Mouse (Mus musculus) thymus, adult 18-20 months (tissue): ENCODE data around the gene Plekha5.
A peak's percentile ranks its signal among the peaks of the same experiment; 100 is the strongest.
"Not testable (repeated sequence)": the region's sequence is repeated elsewhere in the genome, so short reads cannot be mapped to it uniquely, and the experiment has no call there.

Experiments
- DNase-seq, 2 experiments: peaks; one replicate each; pipeline ENCODE4 v3.0.0; 2022; ENCODE audit warnings: mixed read lengths in 2 of 2

Plekha5 gene

DNA sequence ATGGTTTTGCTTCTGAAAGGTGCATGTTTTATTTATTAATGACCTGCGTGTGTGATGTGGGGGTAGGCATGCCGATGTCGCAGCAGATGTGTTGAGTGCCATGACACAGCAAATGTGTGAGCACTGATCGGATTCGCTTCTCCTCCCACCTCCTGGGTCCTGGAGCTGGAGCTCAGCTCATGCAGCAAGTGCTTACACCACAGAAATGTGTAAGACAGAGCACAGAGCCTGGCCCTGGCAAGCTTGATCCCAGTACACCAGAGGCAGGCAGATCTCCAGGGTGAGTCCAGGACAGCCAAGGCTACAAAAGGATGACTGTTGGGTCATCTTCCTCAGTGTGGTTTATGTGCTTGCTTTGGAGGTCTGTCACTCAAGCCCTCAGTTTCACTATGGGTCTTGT is 109.8 kb downstream of the Plekha5 start:
- no peak for DNase-seq

DNA sequence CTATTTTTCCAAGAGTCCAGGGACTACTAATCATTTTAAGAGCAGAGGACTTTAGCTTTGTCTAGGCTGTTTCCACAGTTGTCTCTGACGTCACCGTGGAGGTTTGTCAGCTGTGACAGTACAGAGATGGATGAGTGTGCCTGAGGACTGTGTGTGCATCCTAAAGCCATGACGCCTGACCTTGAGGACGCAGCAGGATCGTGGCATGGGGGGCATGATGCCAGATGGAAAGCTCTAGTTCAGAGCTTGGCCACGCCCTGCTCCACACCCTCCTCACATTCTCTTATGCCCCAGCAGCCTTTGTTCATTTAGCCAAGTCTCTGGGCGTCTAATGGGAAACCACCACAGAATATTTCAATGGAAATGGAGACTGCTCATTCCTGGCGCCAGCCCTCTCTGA is 111.7 kb downstream of the Plekha5 start:
- no peak for DNase-seq

DNA sequence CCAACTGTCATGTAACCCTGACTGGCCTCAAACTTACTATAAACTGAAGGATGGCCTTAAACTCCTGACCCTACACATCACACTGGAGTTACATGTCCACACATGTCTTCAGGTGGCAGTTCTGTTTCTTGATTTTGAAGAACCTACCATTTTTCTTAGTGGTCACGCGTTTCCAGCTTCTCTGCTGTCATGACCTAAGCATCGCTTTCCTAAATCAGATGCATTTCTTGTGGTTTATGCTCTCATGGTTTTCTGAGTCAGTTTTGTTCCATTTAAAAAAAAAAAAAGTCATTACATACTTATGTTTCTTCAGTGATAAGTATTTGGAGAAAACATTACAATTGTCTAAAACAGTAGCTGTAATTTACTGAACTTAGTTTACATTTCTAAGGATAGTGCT is 118.1 kb downstream of the Plekha5 start:
- DNase-seq = no peak

DNA sequence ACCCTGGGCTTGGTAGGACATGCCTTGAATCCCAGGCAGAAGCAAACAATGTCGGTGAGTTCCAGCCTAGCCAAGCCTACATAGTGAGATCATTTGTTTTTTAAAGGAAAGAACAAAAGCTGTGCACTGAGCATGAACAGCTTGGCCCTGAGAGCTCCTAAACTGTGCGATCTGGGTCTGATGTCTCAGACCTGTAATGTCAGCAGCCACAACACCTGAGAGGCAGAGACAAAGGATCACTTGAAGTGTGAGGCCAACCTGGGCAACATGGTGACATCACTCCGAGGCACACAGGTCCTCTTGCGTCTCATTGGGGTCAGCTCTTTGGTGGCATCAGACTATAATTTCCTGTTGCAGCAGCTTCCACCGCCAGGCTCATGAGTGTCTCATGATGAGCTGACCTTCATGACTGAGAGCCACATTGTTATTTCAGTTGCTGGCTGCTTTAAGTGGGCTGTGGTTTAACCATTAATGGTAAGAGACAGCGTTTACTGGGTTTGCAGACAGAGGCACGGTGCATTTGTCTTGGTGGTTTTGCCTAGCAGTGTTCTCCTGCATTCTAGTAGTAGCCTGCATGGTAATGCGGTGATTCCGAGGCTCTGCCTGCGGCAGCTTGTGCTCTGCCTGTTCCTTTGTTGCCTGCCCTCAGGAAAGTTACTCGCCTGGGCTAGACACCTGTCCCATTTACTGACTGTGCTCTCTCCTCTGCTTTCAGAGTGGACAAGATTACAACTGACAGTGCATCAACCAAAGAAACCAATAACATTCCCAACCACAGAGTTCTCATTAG is 119.3 kb downstream of the Plekha5 start:
- no peak for DNase-seq

DNA sequence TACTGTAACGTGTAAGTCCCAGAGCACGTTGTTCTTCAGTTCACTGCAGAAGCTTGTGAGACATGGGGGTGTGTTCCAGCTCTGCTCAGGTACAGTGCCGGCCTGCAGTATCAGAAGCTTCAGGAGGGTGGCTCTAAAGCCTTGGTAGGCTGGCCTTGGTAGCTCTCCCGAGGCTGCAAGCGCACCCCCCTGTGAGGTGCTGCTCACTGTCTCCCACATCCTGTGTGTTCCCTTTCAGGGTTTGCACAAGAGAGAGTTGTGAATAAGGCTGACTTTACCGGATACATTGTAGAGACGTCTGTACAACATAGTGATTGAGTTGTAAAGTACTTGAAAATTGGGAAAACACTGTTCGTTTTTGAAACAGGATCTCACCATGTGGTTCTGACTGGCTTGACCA is 122.2 kb downstream of the Plekha5 start:
- DNase-seq = peak in 1 of 2 experiments; percentile 21

DNA sequence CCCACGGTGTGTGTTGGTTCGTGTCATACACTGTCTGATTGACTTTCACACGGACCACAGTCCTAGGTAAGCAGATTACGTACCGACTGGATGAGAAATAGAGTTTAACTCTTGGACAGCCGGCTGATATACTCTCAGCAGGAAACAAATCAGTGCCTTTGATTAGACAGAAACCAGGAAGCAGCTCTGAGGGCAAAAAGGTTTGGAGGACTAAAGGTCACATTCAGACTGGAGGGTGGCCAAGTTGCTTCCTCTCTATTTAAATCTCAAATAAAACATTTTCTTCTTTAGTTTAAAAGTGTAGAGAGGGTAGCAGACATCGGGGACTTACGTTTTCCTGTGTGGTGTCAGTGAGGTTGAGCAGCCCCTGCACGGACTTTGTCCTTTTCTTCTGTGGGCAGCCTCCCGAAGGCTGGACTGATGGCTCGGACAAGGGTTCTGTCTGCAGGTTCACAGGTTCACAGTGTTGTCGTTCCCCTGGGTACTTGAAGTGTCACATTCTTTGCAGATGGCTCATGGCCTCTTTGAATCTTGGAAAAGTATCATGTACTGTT is 122.9 kb downstream of the Plekha5 start:
- no peak for DNase-seq

DNA sequence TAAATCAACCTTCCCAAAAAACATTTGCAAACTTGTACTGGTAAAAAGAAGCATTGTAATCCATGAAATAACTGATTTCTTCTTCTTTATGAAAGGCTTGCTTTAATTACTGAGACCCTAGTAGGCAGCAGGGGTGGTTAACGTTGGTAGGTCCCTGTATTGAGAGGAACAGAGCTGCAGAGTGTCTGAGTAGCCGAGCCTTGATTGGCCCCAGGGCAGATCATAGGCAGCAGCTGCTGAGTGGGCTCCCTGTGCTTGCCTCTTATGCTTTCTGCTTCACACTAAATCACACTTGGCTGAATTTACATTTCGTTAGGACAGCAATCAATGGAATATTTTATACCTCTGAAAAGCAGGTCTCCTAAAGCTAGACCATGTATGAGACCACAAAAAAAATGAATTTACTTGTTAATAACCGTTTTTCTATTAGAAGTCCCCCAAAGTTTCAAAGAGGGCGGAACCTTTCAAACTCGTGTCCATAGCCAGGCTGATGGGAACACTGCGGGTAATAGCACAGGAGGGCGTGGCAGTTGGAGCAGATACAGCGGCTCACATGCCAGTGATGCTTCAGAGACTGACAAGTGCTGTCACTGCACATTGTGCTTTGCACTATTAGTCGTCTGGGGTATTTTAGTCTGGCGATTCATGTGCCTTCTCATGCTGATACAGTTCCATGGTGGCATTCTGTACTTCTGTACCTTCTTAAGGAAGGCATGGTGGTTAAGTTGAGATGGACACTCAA is 123.5 kb downstream of the Plekha5 start:
- no peak for DNase-seq

DNA sequence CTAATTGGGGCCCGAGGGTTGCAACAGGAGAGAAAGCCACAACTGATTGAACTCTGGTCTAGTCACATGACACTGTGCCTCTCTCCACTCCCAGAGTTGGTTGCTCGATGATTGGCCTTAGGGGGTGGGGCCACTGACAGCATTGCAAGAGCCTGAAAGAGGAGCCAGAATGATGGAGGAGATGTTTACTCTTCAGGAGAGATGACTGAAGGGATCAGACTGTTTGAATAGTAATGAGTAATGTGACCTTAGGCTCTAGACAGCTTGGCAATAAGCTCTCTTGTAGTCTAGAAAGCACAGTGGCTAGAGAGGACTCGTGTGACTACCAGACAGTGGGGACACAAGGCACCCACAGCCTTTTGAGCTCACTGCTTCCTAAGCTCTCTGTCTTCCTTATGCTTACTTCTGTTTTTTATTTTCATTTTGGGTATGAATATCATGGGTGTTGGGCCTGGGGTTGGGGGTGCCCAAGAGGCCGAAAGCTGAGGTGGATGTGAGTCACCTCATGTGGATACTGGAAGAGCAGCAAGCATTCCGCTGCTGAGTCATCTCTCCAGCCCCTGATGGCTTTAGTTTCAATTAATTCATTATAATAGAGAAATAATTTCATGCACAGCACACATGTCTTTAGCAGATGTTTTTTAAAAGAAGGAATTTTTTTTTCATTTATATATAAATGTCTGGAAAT is 124.4 kb downstream of the Plekha5 start:
- DNase-seq = no peak

DNA sequence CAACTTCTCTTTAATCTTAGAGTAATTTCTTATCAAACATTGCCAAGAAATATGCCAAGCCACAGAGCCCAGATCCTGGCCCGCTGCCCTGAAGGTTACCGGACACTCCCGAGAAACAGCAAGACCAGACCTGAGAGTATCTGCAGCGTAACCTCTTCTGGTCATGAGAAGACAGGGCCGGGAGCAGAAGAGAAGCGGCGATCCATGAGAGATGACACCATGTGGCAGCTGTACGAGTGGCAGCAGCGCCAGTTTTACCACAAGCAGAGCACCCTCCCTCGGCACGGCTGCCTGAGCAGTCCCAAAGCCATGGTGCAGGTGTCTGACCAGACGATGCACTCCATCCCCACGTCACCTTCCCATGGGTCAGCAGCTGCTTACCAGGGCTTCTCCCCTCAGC is 126.9 kb downstream of the Plekha5 start:
- DNase-seq = no peak

DNA sequence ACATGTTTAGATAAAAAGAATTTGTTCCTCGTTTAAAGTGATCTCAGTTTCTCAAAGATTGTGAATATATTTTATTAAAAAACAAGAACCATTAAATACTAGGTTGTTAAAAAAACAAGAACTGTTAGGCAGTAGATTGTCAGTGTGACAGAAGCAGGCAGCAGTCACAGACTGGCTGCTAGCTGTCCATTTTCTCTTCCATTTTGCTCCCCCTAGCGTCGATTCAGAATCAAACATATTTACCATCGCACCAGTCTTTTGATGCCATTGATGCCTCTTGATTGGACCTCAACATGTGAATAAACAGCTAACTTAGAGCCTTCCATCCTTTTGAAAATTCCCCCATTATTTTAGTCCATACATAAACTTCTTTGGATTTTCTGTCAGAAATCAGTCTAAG is 130.4 kb downstream of the Plekha5 start:
- no peak for DNase-seq

DNA sequence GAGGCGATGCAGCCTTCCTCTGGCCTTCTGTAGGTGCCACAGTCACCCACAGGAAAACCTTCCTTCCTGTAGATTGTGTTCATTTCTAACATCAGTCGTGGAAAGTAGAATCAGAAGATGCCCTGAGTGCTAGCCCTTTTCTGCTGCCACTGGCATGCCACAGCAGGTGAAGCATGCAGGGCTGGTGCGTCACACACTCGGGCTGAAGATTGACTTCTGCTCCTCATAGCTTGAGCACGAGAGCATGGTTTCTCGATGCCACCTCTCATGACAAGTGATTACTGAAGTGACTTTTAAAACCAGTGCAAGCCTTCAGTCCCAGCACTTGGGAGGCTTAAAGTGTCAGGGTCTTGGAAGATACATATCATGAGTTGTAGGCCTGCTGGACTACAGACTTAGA is 135.6 kb downstream of the Plekha5 start:
- no peak for DNase-seq

DNA sequence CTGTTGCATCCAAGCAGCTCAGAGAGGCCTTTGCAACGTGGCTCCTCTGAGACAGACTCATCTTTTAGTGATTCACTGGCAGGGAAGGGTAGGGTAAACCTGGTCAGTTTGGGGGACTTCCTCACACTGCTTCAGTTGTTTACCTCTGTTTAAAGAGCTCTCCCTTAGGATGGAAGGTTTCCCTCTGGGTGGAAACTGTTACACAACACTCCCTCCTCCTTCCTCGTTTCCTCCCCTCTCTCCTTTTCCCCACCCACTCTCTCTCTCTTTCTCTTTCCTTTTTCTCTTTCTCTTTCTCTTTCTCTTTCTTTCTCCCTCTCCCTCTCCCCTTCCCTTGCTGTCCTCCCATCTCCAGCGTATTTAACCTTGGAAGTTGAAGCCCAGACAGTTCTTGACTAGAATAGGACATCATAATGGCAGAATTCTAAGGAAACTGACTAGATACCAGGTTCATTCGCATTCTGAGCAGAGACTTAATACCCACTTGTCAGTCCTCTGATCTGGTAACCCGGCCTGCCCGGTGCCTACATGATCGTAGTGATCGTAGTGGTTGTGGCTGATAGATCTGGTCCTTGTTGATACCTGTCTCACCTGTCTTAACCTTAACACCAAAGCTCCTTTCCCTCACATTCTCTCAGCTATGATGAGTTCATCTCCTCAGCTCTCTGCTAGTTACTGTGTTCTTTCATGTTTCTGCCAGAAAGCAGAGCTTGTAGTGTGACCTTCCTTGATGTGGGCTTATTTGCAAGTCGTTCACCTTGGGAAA is 137.5 kb downstream of the Plekha5 start:
- DNase-seq = no peak

DNA sequence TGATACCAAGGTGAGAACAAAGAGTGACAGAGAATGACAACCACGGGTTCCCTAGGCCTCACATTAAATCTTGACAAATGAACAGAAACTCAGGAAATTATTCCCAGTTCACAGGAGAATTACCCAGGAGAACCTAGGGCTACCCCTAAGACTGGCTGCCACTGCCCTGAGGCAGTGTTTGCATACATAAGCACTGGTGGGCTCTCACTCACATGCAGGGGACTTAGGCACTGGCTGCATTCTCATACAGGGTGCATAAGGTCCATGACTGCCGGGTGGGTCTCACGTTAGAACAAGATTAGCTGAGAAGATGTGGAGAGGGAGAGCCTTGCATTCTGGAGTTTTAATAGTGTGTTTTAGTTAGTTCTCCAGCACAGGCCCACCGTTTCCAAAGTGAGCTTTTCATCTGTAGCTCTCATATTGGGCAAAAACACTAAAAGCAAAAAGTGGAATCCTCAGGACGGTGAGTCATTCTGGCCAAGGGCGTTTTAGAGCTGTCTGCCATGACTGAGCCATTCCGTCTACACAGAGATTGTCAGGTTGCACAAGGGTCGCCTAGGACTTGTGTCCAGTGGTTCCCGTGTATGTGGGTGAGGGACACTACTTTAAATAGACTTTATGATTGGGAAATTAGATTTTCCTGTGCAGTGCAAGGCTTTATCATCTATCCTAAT is 138.2 kb downstream of the Plekha5 start:
- no peak for DNase-seq

DNA sequence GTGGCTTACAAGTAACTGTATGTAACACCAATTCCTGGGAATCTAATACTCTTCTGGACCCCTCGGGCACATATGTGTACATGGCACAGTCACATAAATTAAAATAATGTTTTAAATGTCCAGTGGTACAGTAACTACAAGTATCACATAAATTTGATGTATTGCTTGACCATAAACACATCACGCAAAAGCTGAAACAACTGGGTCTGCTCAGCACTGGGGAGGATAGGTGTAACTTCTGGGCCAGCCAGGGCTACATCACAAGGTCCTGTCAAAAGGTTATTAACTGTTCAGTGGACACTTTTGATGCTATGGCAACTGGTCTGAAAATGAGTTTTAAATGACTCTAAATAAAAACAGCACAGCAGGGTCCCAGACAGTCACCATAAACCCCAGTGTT is 143.3 kb downstream of the Plekha5 start:
- no peak for DNase-seq

DNA sequence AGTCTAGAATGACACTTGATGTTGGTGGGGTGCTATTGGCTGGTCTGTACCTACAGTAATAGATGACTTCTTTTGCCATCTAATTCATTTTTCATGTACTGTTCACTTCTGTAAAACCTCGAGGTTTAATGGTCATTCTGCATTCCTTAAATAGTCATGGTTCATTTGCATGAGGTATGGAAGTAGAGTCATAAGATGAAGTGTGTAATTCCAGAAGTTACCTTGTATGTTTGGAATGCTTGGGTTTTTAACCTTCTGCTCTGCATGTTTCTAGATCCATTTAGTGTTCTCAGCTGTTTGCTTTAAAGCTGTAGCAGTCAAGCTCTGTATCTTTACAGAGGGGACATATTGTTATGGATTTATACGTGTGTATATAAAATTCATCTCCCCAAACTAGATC is 144.0 kb downstream of the Plekha5 start:
- no peak for DNase-seq

DNA sequence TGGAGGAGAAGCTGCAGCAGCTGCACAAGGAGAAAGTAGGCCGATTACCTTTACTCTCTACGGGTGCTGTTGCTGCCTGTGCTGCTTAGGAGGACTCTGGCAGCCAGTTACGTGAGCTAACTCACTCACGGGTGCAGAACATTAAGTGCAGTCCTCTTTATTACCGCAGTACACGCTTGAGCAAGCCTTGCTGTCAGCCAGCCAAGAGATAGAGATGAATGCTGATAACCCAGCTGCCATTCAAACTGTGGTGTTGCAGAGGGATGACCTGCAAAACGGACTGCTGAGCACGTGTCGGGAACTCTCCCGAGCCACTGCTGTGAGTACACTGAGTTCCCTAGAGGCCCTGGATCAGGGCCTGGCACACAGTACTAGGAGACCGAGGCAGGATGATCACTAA is 146.3 kb downstream of the Plekha5 start:
- no peak for DNase-seq

DNA sequence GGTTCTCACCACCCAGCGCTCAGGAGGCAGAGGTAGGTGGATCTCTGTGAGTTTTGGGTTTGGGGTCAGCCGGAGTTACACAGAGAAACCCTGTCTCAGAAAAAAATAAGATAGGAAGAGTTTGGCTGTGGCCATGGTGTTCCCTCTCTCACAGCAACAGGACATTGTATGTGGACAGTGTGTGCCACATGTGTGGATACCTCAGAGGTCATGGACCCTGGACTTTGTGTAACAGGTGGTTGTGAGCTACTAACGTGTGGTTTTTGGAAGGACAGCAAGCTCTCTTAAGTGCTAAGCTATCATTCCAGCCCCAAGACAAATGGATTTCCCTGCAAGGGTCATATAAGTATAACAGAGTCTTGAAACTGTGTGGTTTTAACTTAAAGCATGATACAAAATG is 151.1 kb downstream of the Plekha5 start:
- no peak for DNase-seq

DNA sequence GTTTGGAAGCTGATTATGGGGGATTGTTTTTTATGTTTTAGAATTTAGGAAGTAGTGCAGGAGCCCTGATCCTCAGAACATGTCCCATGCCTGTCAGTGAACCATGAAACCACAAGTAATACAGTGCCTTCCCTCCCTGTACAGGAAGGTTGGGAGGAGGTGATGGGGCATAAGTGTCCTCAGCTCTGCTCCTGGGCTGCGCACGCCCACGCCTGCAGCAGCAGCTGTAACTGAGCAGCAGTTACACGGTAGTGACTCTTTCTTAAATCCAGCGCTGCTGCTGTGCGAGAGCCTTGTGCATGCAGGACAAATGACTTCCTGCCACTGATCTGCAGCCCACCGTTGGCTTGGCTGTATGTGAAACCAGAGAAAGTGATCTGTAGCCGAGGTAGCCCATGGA is 152.3 kb downstream of the Plekha5 start:
- DNase-seq = no peak

DNA sequence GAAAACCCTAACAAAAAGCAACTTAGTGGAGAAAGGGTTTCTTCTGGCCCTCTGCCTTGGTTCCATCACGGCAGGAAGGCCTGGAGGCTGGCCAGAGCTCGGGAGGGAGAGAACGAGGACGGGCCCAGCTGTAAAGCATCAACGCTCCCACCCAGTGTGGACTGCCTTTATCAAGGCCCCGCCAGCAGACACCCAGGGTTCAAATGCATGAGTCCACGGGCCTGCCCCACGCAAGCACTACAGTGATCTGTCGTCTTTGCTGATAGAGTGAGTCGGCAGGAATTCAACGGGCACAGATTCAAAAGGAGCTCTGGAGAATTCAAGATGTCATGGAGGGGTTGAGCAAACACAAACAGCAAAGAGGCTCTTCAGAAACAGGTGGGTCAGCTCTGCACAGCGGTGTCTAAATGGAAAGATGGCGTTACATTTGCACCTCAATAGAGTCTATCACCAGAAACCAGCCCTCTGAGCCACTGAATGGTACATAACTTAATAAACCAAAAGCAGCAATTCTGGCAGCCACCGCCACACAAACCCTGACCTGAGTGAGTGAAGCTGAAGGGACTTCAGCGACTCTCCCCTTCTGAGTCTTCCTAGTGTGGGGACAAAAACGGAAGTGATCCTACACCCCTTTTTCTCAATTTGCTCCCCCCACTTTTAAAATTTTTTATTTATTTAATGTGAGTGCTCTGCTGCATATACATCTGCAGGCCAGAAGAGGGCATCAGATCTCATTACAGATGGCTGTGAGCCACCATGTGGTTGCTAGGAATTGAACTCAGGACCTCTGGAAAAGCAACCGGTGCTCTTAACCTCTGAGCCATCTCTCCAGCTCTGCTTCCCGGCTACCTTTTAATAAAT is 153.3 kb downstream of the Plekha5 start:
- DNase-seq = no peak

DNA sequence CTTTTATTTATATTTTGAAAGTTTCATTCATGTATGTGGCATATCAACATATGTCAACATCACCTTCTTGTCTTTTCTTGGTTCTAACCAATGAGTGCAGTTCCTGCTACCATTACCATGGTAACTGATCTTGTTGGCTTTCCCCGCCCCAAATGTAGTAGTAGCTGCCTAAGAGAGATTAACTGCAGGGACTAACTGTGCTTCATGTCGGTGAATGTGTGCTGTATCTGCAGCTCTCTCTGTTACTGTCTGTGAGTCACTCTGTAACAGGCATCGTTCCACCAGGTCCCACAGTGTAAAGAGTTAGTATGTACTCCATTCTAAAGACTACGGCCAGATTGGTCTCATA is 153.9 kb downstream of the Plekha5 start:
- DNase-seq = no peak

DNA sequence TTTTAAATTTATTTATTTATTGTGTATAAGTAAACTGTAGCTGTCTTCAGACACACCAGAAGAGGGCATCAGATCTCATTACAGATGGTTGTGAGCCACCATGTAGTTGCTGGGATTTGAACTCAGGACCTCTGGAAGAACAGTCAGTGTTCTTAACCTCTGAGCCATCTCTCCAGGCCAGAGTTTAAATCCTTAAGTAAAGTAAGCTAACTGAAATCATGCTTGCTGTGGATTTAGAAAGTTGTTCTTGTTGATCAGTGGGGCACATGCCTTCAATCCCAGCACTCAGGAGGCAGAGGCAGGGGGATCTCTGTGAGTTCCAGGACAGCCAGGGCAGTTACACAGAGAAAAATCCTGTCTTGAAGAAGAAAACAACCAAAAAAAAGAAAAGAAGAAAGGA is 155.1 kb downstream of the Plekha5 start:
- DNase-seq = not testable (repeated sequence)
